Mouse (Mus musculus): ENCODE results near the gene Gm17359. TPM values are rescaled to one million over a fixed set of nuclear protein-coding genes. Genes with fewer than 3 reads are reported as not detected.

The Gm17359 gene
- polyA plus RNA-seq, 1 experiment from 2014 or later: not detected

- Histone ChIP-seq H3K4me3 (ENCODE audit: low read depth, low read length) (no peak overlapping the region), H3K36me3 (ENCODE audit: control insufficient read depth, insufficient read depth, low read length) (no peaks in the 10 kb centered on the region), H3K27ac (ENCODE audit: low read depth, low read length) (no peak overlapping the region), H3K9ac (ENCODE audit: low read depth, low read length) (no peak overlapping the region), H3K4me2 (no peak overlapping the region), H3K9me3 (ENCODE audit: control insufficient read depth, low read length) (no peaks in the 10 kb centered on the region), H3K4me1 (replicated peaks; ENCODE audit: control insufficient read depth, insufficient read depth, low read length) (no peaks in the 10 kb centered on the region), H3K27me3 (replicated peaks; ENCODE audit: control insufficient read depth, insufficient read depth, low read length) (no peaks in the 10 kb centered on the region)
- ATAC-seq (replicated peaks; ENCODE audit: low FRiP score) (no peak), DNase-seq (ENCODE audit: low spot score) (no peak)
- 87% methylated on average over 4 of the region's 4 CpGs for WGBS
Observed at GRCm38 (mm10) chr3:79297281-79297680, 39.2 kb upstream of the Gm17359 start.

GRCm38 (mm10) chr3:79299401-79299800, 37.1 kb upstream of the Gm17359 start:
- no peaks in the 10 kb centered on the region for H3K9me3 ChIP-seq (ENCODE audit: control insufficient read depth, low read length)
- no peak overlapping the region for H3K4me2 ChIP-seq
- no peak overlapping the region for H3K27ac ChIP-seq (ENCODE audit: low read depth, low read length)
- H3K27me3 ChIP-seq (replicated peaks; ENCODE audit: control insufficient read depth, insufficient read depth, low read length): no peaks in the 10 kb centered on the region
- no peak overlapping the region for H3K4me3 ChIP-seq (ENCODE audit: low read depth, low read length)
- DNase-seq (ENCODE audit: low spot score) (no peak), ATAC-seq (replicated peaks; ENCODE audit: low FRiP score) (no peak)
- no peak overlapping the region for H3K9ac ChIP-seq (ENCODE audit: low read depth, low read length)
- H3K36me3 ChIP-seq (ENCODE audit: control insufficient read depth, insufficient read depth, low read length): no peaks in the 10 kb centered on the region
- 81% methylated on average over 15 of the region's 15 CpGs for WGBS
- H3K4me1 ChIP-seq (replicated peaks; ENCODE audit: control insufficient read depth, insufficient read depth, low read length): no peaks in the 10 kb centered on the region

GRCm38 (mm10) chr3:79308605-79309004, 27.9 kb upstream of the Gm17359 start:
- H3K27me3 ChIP-seq (replicated peaks; ENCODE audit: control insufficient read depth, insufficient read depth, low read length): no peaks in the 10 kb centered on the region
- H3K4me2 ChIP-seq: no peak overlapping the region
- DNase-seq (ENCODE audit: low spot score) (no peak), ATAC-seq (replicated peaks; ENCODE audit: low FRiP score) (no peak)
- no peak overlapping the region for H3K27ac ChIP-seq (ENCODE audit: low read depth, low read length)
- no peaks in the 10 kb centered on the region for H3K4me1 ChIP-seq (replicated peaks; ENCODE audit: control insufficient read depth, insufficient read depth, low read length)
- WGBS: 83% methylated on average over 4 of the region's 4 CpGs
- H3K9me3 ChIP-seq (ENCODE audit: control insufficient read depth, low read length): no peaks in the 10 kb centered on the region
- no peaks in the 10 kb centered on the region for H3K36me3 ChIP-seq (ENCODE audit: control insufficient read depth, insufficient read depth, low read length)
- no peak overlapping the region for H3K9ac ChIP-seq (ENCODE audit: low read depth, low read length)
- H3K4me3 ChIP-seq (ENCODE audit: low read depth, low read length): no peak overlapping the region

GRCm38 (mm10) chr3:79310184-79310583, 26.3 kb upstream of the Gm17359 start:
- Histone ChIP-seq H3K9me3 (ENCODE audit: control insufficient read depth, low read length) (no peaks in the 10 kb centered on the region), H3K9ac (ENCODE audit: low read depth, low read length) (no peak overlapping the region), H3K27ac (ENCODE audit: low read depth, low read length) (no peak overlapping the region), H3K36me3 (ENCODE audit: control insufficient read depth, insufficient read depth, low read length) (no peaks in the 10 kb centered on the region), H3K27me3 (replicated peaks; ENCODE audit: control insufficient read depth, insufficient read depth, low read length) (no peaks in the 10 kb centered on the region), H3K4me2 (no peak overlapping the region), H3K4me1 (replicated peaks; ENCODE audit: control insufficient read depth, insufficient read depth, low read length) (no peaks in the 10 kb centered on the region), H3K4me3 (ENCODE audit: low read depth, low read length) (no peak overlapping the region)
- ATAC-seq (replicated peaks; ENCODE audit: low FRiP score) (no peak), DNase-seq (ENCODE audit: low spot score) (no peak)
- 73% methylated on average over 7 of the region's 7 CpGs for WGBS

GRCm38 (mm10) chr3:79311895-79312294, 24.6 kb upstream of the Gm17359 start:
- DNase-seq (ENCODE audit: low spot score) (no peak), ATAC-seq (replicated peaks; ENCODE audit: low FRiP score) (no peak)
- Histone ChIP-seq H3K4me2 (no peak overlapping the region), H3K27ac (ENCODE audit: low read depth, low read length) (no peak overlapping the region), H3K27me3 (replicated peaks; ENCODE audit: control insufficient read depth, insufficient read depth, low read length) (no peaks in the 10 kb centered on the region), H3K4me1 (replicated peaks; ENCODE audit: control insufficient read depth, insufficient read depth, low read length) (no peaks in the 10 kb centered on the region), H3K36me3 (ENCODE audit: control insufficient read depth, insufficient read depth, low read length) (no peaks in the 10 kb centered on the region), H3K9me3 (ENCODE audit: control insufficient read depth, low read length) (no peaks in the 10 kb centered on the region), H3K4me3 (ENCODE audit: low read depth, low read length) (no peak overlapping the region), H3K9ac (ENCODE audit: low read depth, low read length) (no peak overlapping the region)

GRCm38 (mm10) chr3:79314006-79314698, 22.3 kb upstream of the Gm17359 start:
- ATAC-seq (replicated peaks; ENCODE audit: low FRiP score): no peak
- Histone ChIP-seq H3K27me3 (replicated peaks; ENCODE audit: control insufficient read depth, insufficient read depth, low read length) (no peaks in the 10 kb centered on the region), H3K27ac (ENCODE audit: low read depth, low read length) (no peak overlapping the region), H3K4me1 (replicated peaks; ENCODE audit: control insufficient read depth, insufficient read depth, low read length) (no peaks in the 10 kb centered on the region), H3K4me2 (no peak overlapping the region), H3K36me3 (ENCODE audit: control insufficient read depth, insufficient read depth, low read length) (no peaks in the 10 kb centered on the region), H3K4me3 (ENCODE audit: low read depth, low read length) (no peak overlapping the region), H3K9me3 (ENCODE audit: control insufficient read depth, low read length) (no peaks in the 10 kb centered on the region), H3K9ac (ENCODE audit: low read depth, low read length) (no peak overlapping the region)
- DNase-seq (ENCODE audit: low spot score): no peak
- WGBS: 72% methylated on average over 10 of the region's 10 CpGs

GRCm38 (mm10) chr3:79324697-79325526, 11.5 kb upstream of the Gm17359 start:
- no peaks in the 10 kb centered on the region for H3K9me3 ChIP-seq (ENCODE audit: control insufficient read depth, low read length)
- no peak overlapping the region for H3K4me3 ChIP-seq (ENCODE audit: low read depth, low read length)
- no peaks in the 10 kb centered on the region for H3K36me3 ChIP-seq (ENCODE audit: control insufficient read depth, insufficient read depth, low read length)
- no peak overlapping the region for H3K27ac ChIP-seq (ENCODE audit: low read depth, low read length)
- H3K27me3 ChIP-seq (replicated peaks; ENCODE audit: control insufficient read depth, insufficient read depth, low read length): no peaks in the 10 kb centered on the region
- 48% methylated on average over 10 of the region's 10 CpGs for WGBS
- ATAC-seq (replicated peaks; ENCODE audit: low FRiP score): no peak
- H3K4me2 ChIP-seq: no peak overlapping the region
- DNase-seq (ENCODE audit: low spot score): no peak
- H3K4me1 ChIP-seq (replicated peaks; ENCODE audit: control insufficient read depth, insufficient read depth, low read length): no peaks in the 10 kb centered on the region
- no peak overlapping the region for H3K9ac ChIP-seq (ENCODE audit: low read depth, low read length)

- WGBS: 48% methylated on average over 8 of the region's 8 CpGs
- ATAC-seq (replicated peaks; ENCODE audit: low FRiP score) (no peak), DNase-seq (ENCODE audit: low spot score) (no peak)
- Histone ChIP-seq H3K9me3 (ENCODE audit: control insufficient read depth, low read length) (no peaks in the 10 kb centered on the region), H3K4me2 (no peak overlapping the region), H3K4me1 (replicated peaks; ENCODE audit: control insufficient read depth, insufficient read depth, low read length) (no peaks in the 10 kb centered on the region), H3K4me3 (ENCODE audit: low read depth, low read length) (no peak overlapping the region), H3K27me3 (replicated peaks; ENCODE audit: control insufficient read depth, insufficient read depth, low read length) (no peaks in the 10 kb centered on the region), H3K9ac (ENCODE audit: low read depth, low read length) (no peak overlapping the region), H3K27ac (ENCODE audit: low read depth, low read length) (no peak overlapping the region), H3K36me3 (ENCODE audit: control insufficient read depth, insufficient read depth, low read length) (no peaks in the 10 kb centered on the region)
Observed at GRCm38 (mm10) chr3:79329691-79330315, 6.7 kb upstream of the Gm17359 start.

Measured in liver, embryonic 11.5 days (tissue).